Mouse (Mus musculus) liver, postnatal 0 days (tissue): Measurements from ENCODE around the gene Ms4a4d.
"Not testable (repeated sequence)": the region's sequence is repeated elsewhere in the genome, so short reads cannot be mapped to it uniquely, and the experiment has no call there.

Experiments
- CTCF ChIP-seq: sonication (generic); IDR thresholded peaks from 2 replicates; pipeline ENCODE4 v1.5.1; 2016; ENCODE audit warnings: antibody characterized with exemption, low read depth
- EP300 ChIP-seq: IDR thresholded peaks from 2 replicates; pipeline ENCODE4 v1.6.1; 2016; ENCODE audit warnings: antibody characterized with exemption, low read depth, mild to moderate bottlenecking

- TF ChIP-seq CTCF, EP300: not testable (repeated sequence)
Measured at GRCm38 (mm10) chr19:11559560-11559959, 23.0 kb downstream of the Ms4a4d start.
